Mouse (Mus musculus) cerebellum, adult 18-20 months (tissue): ENCODE measurements at regions not wholly inside any gene's neighbourhood (a gene's known extent, or its start where the extent isn't known, plus 50 kb on each side); places are given as distances from the start of the nearest gene placed in this dataset.

Experiments
- DNase-seq, 2 experiments: peaks; one replicate each; pipeline ENCODE4 v3.0.0; 2021

DNA sequence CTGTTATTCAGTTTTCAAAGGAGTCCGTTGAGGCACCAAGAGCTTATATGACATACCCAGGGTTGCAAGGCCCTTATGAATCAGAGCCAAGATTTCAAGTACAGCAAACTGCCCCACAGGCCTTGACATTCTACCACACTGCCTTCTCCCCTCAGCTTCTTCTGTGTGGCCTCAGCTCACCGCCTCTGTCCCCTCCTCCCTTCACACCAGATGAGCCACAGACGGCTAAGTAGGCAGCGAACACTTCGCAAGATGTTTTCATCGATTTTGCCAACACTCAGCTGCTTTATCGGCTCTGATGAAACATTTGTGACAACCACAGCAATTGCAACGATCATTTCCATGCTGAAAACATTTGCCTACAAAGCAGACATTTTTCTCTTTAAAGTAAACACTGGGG is 556.7 kb downstream of the Insc start:
- no peak for DNase-seq

DNA sequence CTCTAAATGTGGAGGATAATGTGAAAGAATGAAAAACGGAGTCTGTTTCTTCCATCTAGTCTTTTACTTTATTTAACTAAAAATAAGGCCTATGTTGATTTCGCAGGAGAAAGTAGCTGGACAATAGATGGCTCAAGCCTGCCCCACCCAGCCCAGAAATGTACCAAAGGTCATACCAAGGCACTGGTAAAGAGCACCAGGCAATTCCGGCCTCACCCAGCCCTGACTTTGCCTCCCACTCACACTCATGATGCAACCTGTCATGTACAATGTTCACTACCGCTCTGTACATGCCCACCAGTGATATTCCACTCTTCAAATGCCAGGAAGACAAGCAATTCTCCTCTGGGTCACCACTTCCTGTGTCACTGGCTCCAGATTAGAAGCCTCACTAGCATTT is 564.9 kb downstream of the Insc start:
- no peak for DNase-seq

DNA sequence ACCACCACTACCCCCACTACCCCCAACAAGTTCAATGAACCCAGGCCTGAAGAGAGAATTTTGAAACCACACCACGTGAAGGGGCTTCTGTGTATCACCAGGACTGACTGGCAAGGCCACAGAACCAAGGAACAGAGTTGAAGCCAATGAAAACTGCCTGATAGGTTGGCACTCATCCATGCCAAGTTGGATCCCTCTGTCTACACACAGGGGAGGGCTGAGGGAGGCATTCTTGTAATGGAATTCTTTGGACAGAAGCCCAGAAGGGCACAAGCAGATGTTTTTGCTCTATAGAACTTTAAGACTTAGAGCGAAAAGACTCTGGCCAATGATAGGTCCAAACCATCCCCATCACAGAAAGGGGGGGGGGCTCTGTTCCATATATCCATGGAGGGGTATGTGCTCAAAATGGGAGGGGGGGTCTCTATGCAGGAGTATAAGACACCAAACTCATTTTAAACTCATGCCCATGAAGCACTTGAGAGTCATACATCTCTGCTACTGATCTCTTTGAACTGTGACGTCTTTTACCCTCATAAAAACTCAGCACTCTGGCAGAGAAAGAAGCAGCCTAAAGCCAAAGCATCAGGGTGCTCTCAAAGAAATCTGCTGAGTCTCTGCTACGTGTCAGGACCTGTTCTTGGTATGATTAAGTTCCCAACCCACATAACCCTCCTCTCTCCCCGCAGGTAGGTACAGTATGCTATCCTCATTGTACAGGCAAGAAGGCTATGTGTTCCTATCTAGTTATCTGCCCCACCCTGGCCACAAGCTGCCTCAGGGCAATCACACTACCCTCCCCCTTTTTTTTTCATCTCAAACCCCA is 567.1 kb downstream of the Insc start:
- no peak for DNase-seq

DNA sequence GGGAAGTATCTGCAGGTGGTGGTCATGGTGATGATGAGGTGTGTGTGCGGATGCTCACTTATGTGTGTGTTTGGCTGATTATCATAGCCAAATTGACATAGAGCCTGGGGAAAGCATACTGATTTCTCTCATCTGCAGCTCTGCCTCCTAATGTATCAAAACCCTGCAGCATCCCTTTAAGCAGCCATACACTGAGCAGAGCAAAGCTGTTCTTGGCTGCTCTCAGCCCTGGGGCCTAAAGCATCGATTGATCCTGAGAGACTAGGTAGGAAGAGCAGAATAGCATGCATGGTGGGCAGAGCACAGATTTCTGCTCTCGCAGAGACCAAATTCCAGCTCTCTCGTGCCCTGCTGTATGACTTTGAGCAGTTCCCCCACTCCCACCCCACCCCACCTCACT is 576.0 kb downstream of the Insc start:
- no peak for DNase-seq

DNA sequence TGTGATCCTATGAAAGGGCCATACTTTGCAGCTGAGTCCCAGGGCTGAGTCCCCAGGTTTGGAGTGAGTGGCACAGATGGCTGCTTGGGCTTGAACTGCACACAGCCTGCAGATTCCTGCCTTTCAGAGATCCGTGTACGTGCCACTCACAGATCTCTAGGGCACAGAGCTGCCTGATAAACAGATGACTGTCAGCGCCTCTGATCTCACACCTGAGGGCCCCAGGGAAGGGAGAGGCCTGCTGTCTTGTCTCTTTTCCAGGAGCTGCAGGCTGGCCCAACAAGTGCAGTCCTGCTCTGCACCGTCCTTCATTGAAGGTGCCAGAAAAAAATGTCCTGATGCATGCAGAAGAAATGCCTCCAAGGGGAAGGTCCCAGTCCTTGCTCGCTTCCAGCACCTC is 579.5 kb downstream of the Insc start:
- DNase-seq, result no peak

DNA sequence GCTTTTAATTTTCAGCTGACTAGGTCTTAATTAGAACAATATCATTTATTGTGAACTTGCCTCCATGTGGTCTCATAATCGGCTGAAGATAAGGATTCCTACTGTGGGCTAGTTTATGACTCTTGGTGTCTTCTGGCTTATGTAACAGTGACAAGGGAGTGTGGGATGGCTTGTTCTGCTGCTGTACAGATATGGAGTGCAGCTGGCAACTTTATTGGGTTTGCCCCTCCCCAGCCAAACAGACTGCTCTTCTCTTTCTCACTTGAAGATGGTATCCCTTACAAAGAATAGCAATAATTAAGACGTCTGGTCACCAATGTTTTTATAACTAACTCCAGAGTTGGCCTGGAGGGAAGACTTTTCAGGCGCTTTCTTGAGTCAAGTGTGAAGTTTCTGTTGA is 584.8 kb downstream of the Insc start:
- DNase-seq, result no peak

DNA sequence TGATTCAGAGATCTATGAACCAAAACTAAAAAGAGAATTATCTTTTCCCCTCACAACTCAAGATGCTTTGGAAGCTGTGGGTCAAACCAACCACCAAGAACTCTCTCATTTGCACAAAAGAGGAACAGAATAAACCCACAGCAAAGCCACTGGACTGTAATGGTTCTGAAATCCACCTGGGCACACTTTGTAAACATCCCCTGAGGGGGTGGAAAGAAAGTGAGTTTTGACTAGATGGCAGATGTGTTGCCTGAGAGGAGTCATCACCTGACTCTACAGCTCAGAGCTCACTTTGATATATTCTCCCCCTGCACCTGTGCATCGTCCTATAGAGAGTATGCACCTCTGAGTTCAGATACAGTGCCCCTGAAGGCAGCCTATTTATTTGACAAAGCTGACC is 588.2 kb downstream of the Insc start:
- DNase-seq, result no peak

DNA sequence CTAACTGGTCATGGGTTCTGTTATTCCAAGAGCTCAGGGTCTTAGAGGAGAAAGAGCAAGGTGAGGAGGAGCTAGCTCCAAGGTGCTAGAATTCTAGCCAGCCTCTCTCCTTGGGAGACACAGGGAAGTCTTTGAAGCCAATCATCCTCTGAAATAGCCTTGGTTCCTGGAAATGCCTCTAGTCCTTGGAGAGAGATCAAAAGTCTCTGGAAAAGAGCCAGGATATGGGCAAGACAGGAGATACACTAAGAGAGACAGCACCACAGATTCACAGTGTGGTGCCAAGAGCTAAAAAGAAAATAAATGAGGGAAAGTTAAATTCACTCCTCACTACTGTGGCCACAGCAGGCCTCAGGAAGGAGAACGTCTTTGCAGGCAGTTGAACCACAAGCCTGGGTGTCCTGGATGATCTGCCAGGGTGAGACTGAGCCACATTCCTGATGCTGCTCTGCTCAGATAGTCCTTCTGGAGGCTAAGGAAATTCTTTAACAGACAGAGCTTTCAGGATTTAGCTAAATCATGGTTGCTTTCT is 589.6 kb downstream of the Insc start:
- DNase-seq, result peak; percentile 6 to 10

DNA sequence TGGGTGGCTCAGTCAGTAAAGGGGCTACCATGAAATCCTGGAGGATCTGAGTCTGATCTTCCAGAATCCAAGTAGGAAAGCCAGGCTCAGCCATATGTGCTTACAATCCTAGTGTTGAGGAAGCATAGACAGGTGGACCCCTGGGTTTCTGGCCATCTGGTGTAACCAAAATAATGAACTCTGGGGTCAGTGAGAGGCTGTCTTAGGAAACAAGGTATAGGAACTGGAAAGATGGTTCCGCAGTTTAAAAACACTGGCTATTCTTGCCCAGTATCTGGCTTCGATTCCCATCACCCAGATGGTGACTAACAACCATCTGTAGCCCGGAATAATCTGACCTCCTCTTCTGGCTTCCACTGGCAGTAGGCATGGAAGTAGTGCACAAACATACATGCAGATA is 591.6 kb downstream of the Insc start:
- DNase-seq, result peak; percentile 26 to 41

DNA sequence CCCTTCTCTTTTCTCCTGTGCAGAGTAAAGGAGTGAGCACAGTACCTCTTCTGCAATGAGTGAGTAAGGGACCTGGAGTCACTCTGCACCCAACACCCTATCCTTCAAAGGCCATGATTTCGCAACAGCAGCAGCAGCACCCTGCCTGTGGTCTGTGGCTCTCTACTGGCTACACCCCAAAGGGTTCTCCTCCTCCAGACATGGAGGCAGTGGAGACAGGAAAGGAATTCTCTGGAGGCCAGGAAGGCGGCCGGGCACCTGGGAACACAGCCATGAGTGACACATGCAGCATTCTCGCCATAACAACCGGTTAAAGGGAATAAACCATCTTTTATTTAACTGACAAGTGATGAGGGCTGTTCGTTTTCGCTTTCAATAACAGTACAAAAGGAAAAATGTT is 596.7 kb downstream of the Insc start:
- peak in 1 of 2 experiments; percentile 11 for DNase-seq

DNA sequence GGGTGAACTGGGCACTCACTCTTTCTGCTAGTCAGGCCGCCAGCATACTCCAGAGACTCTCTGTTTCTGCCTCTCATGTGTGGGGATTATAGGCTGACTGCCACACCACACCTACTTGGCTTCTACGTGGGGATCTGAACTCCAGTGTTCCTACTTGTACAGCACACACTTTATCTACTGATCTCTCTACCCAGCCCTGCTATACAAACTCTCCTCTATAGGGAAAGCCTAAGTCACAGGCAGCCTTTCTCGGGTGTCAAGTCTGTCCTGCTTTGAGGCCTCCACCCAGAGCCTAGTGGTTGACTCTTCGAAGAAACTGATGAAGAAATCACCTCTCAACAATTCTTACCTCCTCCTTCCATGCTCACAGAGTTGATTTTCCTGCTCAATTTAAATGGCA is 597.5 kb downstream of the Insc start:
- DNase-seq, result no peak

DNA sequence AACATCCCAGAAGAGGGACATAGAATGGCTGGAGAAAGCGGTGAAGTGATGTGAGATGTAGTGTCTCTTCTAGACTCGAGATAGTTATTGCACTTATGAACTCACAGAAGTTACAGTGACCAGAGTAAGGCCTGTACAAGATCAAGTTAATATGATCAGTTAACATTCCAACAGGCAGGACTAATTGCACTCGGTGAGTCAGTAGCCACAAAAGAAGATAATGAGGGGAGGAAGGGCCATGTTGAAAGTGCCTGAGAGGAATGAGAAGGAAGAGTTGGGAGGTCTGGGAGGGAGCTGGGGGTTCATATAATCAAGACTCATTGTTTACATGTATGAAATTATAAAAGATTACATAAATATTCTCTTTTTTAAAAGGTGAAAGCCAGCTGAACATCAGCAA is 602.3 kb downstream of the Insc start:
- no peak for DNase-seq

DNA sequence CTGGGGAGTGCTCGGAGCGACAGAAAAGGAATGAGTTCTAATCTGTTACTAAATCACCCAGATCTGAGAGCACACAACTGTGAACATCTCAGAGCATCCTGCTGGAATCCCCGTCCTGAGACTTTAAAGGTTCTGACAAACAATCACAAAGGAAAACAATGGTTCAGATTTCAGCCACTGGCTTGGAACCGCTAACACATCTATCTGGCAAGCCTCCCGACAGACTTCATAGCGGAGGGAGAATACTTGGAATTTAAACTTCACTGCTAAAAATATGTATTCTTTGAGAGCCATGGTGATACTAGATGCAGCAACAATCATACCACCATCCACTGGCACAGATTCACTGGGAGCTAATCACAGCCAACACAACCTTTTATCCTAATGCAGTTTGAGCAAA is 615.2 kb downstream of the Insc start:
- DNase-seq, result no peak

DNA sequence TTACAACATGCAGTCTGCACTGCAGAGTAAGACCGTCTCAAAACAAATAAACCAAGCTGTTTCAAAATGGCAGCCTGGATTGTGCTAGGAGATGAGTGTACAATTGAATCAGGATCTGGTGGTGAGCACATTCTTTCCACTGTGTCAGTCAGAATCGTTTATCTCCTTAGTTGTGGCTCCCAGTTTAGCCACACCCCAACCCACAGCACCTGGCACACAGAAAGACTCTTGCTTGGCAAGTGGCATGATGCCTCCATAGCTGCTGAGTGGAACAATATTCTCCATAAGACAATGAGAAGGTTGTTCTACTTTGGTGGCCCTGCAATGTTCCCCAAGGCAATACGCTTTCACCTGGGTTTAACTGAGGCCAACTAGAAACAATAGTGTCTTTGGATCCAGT is 616.6 kb downstream of the Insc start:
- no peak for DNase-seq

DNA sequence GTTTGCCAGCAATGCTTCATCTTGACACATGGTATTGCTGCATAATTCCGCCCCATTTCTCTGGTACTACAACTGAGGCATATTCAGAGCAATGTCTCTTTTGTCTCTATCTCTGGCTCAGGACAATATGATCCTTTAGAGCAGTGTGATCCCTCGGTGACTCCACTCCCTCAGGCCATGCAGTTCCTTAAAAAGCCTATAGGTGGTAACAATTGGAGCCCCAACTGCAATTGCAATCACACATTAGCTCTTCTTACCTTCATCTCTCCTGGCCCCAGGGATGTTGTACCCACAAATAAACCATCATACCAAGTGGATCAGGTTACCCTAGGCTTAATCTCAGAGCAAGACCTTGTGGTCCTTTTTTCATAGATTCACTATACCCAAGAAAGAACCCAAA is 618.6 kb downstream of the Insc start:
- DNase-seq, result no peak

DNA sequence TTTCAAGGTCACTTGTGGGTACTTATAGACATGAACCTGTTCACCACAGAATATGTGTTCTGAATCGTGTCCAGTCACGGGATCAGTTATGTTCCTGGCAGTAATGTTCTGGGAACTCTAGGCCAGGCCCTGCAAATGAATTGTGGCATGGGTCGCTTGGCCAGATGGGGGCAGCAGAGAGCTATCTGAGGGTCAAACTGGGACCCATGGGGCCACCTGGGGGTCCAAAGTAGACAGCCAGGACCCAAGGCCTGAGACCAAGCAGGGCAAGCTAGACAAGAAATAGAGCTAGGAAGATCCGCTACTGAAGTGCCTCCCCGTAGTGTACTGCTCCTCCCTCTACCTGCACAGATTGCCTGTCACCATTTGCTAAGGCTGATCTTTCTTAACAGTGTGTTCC is 623.4 kb downstream of the Insc start:
- DNase-seq, result peak; percentile 8 to 28

DNA sequence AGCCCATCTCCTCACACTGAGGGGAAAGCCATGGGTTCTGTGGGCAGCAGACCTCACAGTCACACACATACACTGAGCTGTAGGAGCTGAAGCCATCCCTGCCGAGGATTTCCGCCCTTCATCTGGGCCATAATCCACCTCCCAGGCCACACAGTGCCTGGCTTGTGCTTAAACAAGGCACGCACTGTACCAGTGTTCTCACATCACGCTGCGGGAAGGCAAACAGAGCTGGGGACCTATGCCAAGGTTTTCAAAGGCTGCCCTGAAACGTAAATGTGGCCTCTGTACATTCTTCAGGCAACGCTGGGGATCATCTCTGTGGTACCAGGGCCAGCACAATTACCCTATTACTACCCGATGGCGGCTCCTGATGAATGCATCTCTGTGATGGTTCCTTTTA is 627.6 kb downstream of the Insc start:
- DNase-seq, result no peak

DNA sequence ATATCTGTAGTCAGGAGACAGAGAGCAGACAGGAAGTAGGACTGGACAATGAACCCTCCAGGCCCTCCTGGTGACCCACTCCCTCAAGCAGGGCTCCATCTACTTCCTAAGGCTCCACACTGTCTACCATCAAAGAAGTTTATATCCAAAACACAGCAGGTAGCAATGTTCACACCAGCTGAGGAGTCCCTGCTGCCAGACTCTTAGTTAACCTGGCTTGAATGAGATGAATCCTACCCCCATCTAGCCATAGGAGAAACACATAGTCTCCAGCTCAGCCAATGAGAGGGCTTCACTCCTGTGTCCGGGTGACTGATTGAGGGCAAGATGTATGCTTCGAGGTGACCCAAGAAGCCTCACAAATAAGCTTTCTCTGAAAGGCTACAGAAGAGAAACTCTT is 629.4 kb downstream of the Insc start:
- DNase-seq, result no peak

DNA sequence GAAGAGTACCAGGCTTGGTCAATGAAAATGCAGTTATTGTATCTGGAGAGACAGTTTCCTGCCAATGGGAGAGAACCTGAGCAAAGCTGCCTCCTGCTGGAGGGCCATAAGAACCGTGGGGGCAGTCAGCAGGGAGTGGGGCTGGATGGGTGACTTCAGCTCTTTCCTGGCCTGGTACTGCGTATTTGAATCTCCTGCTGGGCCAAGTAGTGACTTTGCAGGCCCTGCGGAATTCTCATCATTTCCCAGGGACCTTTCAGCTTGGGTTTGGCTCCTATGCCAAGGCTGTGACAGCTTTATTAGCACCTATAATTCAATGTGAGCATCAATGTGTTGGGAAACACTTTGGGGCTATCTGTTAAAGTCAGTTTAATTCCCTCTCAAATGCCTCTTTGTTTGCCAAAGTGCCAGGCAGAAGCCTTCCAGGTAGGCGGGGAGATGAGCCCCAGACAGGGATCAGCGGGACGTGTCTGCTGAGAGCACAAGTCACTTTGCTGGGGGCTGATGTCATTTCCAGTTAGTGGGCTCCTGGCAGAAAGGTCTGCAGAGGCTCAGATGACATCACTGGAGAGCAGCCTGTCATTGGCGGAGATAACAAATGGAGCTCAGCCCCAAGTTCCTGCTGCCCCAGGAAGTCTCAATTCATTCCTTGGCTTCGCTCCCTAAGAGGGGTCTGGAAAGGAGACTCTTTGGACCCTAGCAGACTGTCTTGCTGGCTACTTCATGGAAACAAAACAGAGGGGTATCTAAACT is 630.5 kb downstream of the Insc start:
- no peak for DNase-seq

DNA sequence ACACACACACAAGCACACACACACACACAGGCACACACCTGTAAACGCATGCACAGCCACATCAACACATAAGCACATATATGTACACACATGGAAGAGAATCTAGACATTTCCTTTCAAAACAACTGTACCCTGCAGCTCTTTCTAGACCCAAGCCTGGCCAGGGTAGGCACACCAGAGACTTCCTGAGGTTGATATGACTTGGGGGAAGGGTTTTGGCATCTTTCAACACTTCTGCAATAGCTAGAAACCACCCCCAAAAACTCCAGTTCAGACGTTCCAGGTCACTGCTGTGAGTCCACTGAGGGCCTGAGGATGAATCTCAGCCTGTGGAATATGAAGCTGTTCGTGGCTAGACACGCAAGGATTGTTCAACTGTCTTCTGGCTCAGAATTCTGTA is 632.6 kb downstream of the Insc start:
- no peak for DNase-seq

DNA sequence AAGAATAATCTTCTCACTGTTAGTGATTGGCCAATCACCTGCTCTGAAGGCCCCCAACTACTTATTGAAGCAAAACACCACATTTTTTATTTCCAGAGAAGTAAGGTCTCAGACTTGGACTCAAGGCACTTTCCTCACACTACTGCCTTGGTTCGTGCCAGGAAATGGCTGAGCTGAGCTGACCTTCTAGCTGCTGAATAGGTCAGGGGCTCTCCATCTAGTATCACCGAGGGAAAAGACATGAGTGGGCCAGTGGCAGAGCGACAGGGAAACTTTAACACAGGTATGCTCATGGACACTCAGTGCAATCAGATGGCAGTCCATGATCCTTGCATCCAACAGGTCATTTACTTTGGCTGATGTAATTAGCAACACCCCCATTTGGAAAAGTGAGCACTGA is 635.3 kb downstream of the Insc start:
- DNase-seq, result no peak

DNA sequence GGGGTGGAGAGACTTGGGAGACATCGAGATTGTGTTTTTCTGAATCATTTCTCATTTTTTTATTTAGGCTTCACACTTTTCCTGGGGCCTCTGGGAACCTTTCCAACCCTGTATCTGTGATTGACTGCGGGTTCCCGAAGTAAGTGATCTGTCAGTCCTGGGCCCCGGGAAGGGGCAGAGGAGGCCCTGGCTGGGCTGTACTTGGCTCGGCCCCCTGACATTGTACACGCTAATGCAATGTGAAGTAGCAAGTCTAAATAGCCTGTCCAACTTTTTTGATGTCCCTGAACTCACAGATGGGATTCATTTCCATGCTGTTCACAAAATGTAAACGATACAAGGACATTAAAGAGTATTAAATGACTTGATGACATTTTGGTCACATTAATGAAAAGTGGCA is 636.1 kb downstream of the Insc start:
- no peak for DNase-seq

DNA sequence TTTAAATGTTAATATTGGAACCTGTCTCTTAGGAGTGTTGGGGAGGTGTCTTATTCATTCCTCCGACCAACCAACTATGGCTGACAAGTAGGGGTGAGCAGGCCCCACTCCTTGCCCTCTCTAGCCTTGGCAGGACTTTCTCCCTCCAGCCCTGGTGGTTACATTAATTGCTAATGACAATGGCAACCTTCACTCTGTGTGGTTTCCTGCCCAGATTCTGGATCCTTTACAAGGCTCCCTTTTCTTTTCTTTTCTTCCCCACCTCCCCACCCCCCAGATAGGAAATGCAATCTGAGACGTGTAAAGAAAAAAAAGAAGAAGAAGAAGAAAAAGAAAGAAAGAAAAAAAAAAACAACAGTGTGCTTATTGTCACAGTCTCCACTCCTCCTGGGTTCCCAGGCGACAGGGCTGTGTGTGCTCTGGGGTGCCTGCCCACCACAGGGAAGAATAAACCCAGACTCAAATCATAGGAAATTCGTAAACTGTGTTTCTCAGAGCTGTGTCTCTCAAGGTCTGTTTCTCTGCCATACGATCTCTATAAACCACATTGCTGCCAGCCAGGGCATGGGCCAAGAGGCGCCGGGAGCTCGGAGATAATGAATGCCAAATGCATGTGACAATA is 637.6 kb downstream of the Insc start:
- no peak for DNase-seq

DNA sequence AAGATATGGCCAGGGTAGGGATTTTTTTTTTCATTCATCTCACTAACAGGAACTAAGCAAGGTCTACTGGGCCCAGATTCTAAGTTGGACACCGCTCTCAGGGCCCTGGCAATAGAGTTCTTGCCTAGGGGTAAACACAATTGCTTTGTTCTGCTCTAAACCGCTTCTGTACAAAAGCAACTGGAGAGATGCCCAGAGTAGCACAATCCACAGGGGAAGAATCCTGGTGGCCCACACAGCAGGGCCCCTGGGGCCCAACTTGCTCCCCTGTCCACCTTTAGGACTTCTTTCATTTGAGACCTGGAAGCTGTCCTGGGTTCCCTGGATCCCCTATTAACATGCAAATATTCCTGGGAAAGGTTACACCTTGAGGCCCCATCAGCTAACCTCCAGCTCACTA is 639.4 kb downstream of the Insc start:
- no peak for DNase-seq
